Mouse (Mus musculus) embryonic fibroblast, embryonic 13.5 days (primary cell): Measurements from ENCODE around the gene Gnat1. TPM values are rescaled to one million over a fixed set of nuclear protein-coding genes. Genes with fewer than 3 reads are reported as not detected.

Experiments used
- H3K27ac ChIP-seq: 2 replicates; pipeline ENCODE4 v1.5.1; 2012; ENCODE audit warnings: low read length, control low read depth, inconsistent platforms; ENCODE audit not compliant: insufficient read depth
- H3K4me1 ChIP-seq: 2 replicates; pipeline ENCODE4 v1.6.1; 2011; ENCODE audit warnings: low read length; ENCODE audit not compliant: control insufficient read depth, insufficient read depth
- H3K4me3 ChIP-seq: 2 replicates; pipeline ENCODE4 v1.5.1; 2011; ENCODE audit warnings: mild to moderate bottlenecking, control low read depth, low read length; ENCODE audit not compliant: insufficient read depth
- CTCF ChIP-seq: IDR thresholded peaks from 2 replicates; pipeline ENCODE4 v1.5.1; 2011; ENCODE audit warnings: mild to moderate bottlenecking, control low read depth, low read length, moderate library complexity, borderline replicate concordance; ENCODE audit not compliant: insufficient read depth
- POLR2A ChIP-seq: IDR thresholded peaks from 2 replicates; pipeline ENCODE4 v1.6.1; 2011; ENCODE audit warnings: low read depth, mild to moderate bottlenecking, control low read depth, low read length, moderate library complexity
- polyA plus RNA-seq: library from polyadenylated mRNA; stranded (reverse); fragments of >200 nt; gene quantifications from 2 replicates; pipeline ENCODE4 v1.2.4, GENCODE M21; 2011; ENCODE audit warnings: low read depth; ENCODE audit not compliant: missing spikeins, insufficient read length

The Gnat1 gene
- polyA plus RNA-seq: not detected in 2 replicates

DNA sequence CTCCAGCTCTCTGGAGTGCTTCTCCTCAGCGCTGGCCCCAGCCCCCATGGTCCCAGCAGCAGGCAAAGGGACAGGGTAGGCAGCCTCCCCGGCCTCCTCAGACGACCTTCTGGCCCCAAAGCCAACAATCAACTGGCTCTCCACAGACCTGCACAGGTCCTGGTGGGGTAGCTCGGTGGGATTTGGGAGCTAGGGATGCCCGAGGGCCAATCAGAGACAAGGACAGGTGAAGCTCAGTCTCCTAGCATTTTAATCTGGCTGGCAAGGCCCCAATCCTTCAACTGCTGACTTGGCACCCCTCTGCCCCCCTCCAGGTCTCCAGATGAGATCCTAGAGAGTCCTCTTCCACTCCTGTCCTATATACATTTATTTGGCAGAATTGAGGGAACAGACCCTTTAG, at the start of gene Gnat1:
Gnat1 (minus strand) TSS at position 212 of the 400 bp plus-strand sequence.
- Histone ChIP-seq H3K4me3 (no peak within 1 kb of the TSS), H3K4me1 (no peaks in the 10 kb centered on the region), H3K27ac (no peak within 1 kb of the TSS)
- TF ChIP-seq CTCF: no peak
- no peak for TF ChIP-seq POLR2A

DNA sequence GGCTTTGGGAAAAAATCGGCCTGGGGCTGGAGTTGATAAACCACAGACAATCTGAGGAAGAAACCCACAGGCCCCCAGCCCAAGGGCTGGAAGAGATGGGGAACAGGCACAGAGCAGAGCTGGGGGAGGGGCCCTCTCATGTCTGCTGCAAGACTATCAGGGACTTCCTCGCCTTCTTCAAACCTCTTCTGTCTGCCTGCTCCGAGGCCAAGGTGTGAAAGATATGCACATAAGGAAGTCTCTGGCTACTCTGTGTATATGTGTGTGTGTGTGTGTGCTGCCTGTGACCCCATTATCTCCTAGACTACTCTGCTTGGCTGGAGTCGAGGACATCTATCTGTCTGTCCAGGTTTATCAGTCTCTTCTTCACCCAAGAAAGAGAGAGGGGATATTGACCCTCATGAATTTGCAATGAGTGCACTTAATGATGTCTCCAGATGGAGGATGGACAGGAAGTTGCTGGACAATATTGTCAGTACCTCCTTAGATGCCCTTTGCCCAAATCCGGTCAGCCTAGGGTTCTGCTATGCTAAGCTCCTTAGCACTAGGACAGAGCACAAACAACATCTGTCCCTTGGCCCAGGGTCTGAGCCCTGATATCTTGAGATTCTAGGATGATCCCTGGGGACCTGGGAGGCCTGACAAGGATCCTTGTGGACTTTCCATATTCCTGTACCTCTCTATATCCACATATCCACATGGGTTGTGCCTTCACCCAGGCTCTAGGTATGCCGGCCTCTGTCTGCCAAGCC, 49.6 kb upstream of the Gnat1 start:
- Histone ChIP-seq H3K4me1 (peaks cover 5% of the 10 kb centered on the region), H3K27ac (no peak overlapping the region), H3K4me3 (no peak overlapping the region)
- no peak for TF ChIP-seq POLR2A
- no peak for TF ChIP-seq CTCF

DNA sequence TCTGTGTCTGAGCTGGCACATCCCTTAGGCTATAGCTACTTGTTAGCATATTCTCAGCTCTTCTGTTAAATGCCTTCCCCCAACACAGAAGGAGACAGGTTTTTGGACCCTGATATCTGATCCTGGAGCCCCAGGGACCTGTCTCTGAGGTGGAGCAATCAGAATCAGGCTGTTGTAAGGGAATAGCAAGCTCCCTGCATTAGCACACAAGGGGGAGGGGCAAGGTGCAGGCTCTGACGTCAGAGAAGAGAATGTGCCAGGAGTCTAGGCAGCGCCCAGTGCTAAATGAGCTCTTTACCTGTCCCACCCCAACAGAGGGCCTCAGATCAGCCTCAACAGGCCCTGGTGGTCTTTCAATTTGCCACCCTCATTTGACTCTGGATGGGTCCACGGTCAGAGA, 47.5 kb upstream of the Gnat1 start:
- Histone ChIP-seq H3K4me1 (peaks cover 5% of the 10 kb centered on the region), H3K27ac (no peak overlapping the region), H3K4me3 (no peak overlapping the region)
- no peak for TF ChIP-seq CTCF
- no peak for TF ChIP-seq POLR2A

DNA sequence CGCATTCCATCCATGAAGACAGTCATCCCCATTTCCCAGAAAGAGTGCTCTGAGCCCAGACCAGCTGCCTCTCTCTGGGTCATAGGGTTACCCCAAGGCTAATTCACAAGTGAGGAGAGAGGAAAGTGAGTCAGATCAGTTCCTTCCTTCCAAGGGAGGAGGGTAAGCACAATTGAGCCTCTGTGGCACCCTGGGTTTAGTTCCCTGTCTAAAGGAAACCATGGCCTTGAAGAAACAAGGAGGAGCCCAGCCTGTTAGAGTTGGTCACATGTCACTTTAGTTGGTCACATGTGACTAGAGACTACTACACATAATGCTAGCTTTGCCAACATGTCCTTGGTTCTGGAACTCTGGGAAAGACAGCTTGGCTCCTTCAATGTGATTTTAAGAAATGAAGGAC, 45.3 kb upstream of the Gnat1 start:
- peaks cover 5% of the 10 kb centered on the region for H3K4me1 ChIP-seq

DNA sequence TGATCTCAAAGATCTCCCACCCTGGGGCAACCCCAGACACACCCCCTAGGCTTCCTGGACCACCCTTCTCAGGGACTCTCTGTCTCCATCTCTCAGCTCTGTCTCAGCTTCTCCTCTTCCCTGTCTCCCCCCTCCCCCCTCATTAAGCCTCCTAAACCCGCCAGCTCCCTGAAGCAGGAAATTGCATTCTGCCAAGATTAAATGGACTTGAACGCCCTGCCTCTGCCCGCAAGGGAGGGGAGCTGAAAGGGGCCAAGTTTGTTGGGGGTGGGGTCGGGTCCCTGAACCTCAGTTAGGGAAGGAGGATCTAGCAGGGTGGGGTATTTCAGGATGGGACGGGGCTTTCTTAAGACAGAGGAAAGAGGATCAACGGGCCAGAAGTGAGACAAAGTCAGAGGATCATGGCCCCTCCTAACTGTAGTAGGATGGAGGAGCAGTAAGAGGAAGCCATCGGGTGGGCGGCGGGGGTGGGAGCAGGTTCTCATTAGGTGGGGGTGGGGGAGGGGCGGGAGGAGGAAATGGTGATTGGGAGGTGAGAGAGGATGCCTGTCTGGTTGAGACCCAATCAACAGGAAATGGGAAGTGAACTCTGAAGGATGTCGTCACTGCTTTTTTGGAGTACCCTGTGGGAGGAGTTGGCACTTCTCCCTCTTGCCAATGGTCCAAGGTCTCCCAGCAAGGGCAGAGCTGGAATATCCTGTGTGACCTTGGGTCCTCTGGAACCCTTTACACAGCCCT, 44.5 kb upstream of the Gnat1 start:
- H3K4me3 ChIP-seq: no peak overlapping the region
- TF ChIP-seq POLR2A (no peak), CTCF (no peak)
- no peak overlapping the region for H3K27ac ChIP-seq
- peaks cover 5% of the 10 kb centered on the region for H3K4me1 ChIP-seq

More for the DNA sequence above, 45.3 kb upstream of the Gnat1 start:
- H3K4me3 ChIP-seq: no peak overlapping the region
- no peak overlapping the region for H3K27ac ChIP-seq
- TF ChIP-seq CTCF (no peak), POLR2A (no peak)

DNA sequence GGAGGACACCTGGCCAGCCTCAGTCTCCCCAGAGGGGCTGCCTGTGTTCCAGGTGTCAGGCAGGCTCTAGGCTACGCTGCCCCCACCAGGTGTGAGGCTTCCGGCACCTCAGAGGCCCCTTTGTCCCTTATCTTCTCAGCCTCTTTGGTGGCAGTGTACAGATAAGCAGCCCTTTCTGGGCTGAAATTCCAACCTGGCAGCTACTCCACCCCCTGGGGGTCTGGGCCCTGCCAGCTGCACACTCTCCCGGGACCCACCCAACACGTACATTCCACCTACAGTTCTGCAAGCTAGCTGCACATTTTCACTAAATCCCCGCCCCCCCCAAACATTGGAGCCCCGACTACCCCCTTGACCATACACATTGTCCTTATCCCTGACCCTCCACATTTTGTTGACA, 43.8 kb upstream of the Gnat1 start:
- H3K27ac ChIP-seq: no peak overlapping the region
- TF ChIP-seq CTCF (no peak), POLR2A (no peak)
- H3K4me1 ChIP-seq: peaks cover 5% of the 10 kb centered on the region
- no peak overlapping the region for H3K4me3 ChIP-seq

DNA sequence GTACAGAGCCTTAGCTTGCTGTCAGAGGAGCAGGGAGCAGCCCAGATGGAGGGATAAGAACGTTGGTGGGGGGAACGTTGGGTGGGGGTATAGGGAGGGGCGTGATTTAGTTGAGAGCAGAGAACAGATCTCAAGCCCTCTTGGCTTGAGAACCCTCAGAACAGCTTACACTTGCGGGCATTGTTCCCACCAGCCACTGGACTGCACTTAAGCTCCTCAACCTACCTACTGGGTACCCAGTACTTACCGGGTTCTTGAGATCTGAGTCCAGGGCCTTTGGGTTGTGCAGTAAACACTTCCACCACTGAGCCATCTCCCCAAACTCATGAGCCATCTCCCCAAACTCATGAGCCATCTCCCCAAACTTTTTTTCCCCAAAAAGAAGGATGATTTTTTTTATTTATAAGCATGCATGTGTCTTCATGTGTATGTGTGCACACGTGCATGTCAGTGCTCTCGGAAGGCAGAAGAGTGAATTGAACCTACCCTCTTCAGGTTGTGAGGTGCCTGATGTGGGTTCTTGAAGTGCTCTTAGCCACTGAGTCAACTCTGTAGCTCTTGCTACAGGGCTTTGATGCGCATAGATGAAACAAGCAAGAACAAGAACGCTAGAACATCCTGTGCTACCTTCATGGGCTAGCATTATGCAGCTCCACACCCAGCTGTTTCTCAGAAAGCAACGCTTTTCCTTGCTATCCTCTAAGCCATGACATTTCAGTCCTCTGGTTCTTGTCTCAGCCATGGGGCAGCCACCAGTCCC, 39.4 kb upstream of the Gnat1 start:
- TF ChIP-seq POLR2A (no peak), CTCF (no peak)
- no peak overlapping the region for H3K27ac ChIP-seq
- 0 out of 2 replicates have a peak, but pooled peaks cover 4% of the 10 kb centered on the region for H3K4me1 ChIP-seq
- no peak overlapping the region for H3K4me3 ChIP-seq

DNA sequence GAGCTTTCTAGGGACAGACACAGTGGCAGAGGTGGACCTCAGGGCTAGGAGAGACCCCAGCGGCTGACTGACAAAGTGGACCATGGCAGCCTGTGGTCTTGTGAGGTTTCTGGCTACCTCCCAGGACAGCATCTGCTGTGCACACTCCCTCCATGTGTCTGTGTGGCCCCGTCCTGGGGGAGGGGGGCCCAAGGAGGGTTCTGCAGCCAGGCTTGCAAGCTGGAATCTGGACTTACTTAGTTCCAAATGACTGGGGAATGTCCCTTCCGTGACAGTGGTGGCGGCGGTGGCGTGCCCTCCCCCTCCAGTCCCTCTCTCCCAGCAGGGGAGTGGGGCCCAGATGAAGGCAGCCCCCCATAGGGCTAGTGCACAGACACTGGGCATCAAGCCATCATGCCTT, 37.4 kb upstream of the Gnat1 start:
- 0 out of 2 replicates have a peak, but pooled peaks cover 4% of the 10 kb centered on the region for H3K4me1 ChIP-seq
- TF ChIP-seq CTCF: no peak
- no peak for TF ChIP-seq POLR2A
- H3K4me3 ChIP-seq: no peak overlapping the region
- H3K27ac ChIP-seq: peak overlapping the region; percentile 7; the same call in 1 of the 2 replicates

DNA sequence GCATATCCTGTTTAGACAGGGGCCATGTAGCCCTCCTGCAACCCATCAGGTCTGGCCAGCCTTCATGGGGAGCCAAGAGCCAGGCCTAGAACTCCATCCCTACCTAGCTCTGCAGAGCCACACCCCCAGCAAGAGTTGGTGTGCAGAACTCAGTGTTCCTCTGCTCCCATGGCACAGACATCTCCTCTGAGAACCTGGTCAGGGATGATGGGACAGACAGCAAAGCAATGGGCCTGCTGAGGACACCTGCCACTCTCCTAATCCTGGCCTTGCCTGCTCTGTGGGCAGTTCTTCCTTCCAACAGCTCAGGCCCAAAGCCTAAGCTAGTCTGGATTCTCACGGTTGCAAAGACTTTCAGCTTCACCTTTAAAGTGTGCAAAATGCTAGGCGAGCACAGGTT, 36.1 kb upstream of the Gnat1 start:
- Histone ChIP-seq H3K4me3 (no peak overlapping the region), H3K27ac (no peak overlapping the region), H3K4me1 (0 out of 2 replicates have a peak, but pooled peaks cover 4% of the 10 kb centered on the region)
- TF ChIP-seq CTCF (no peak), POLR2A (no peak)
